Mouse (Mus musculus): ENCODE data around the gene Slc36a1.

Slc36a1 gene

DNA sequence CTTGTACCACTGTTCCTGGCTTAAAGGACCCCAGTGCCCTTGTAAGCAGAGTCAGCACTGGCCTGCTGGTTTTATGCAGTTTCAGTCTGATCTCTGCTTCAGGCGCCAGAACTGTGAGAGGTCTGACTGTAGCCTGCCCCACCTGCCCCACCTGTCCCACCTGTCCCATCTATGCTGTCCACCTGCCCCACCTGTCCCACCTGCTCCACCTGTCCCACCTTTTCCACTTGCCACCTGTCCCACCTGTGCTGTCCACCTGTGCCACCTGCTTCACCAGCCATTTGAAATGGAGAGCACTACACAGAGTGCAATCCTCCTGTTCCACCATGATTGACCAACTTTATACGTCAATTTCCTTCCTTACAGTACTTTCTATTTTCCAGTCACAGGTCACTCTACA lies 60.2 kb downstream of the Slc36a1 start:
- intact Hi-C loops (cut with DNase I): no loop called here

DNA sequence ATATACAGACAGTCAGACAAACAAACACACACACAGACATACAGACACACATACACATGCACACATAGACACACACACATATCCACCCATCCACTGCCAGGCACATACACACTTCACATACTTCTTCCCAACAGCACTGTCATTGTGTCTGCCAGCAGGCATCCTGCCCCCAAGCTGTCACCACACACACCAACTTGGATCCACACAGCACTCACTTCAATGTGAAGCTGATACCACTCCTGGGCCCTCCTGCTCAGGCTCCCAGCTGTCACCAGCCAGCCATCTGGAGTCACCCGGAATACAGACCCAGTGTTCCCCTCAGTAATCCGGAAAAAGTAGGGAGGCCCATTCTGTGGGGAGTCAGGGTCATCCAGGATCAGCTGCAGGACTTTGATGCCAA lies 61.5 kb downstream of the Slc36a1 start:
- intact Hi-C loops (cut with DNase I): no loop called here

DNA sequence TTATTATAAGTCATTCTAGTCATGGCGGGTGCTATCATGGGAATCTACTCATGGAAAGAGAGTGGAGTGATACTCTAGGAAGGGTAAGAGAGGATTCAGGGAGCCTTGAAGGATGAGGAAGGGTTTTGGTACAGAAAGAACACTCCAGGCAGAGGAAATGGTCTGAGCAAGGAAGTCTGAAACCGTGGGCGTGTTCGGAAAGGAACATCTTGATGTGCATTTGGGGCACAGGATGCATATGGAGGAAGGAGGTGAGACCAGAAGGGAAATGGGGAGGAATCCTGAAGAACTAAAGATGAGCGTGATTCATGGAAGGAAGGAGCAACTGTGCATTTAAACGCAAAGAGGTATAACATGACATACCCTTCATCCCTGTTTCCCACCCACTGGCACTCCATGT lies 64.4 kb downstream of the Slc36a1 start:
- intact Hi-C loops (cut with DNase I): no loop called here

DNA sequence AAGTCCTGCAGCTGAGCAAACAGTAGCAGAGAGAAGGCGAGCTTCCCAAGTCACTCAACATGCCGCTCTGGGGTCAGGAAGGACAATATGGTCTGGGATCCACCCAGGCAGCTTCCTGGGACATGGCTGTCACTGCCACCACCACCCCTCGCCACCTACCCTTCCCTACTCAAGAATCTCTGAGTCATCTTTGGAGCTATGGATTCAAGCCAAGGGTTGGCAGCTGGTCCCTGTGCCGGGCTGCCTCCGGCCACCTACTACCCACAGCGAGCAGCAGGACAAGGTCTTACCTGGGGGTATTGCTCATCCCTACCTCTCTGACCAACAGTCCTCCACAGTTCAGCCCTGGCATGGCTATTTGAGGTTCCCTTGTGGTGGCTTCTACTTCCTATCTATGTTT lies 70.6 kb downstream of the Slc36a1 start:
- intact Hi-C loops (cut with DNase I): no loop called here
